In the genomic region with DNA sequence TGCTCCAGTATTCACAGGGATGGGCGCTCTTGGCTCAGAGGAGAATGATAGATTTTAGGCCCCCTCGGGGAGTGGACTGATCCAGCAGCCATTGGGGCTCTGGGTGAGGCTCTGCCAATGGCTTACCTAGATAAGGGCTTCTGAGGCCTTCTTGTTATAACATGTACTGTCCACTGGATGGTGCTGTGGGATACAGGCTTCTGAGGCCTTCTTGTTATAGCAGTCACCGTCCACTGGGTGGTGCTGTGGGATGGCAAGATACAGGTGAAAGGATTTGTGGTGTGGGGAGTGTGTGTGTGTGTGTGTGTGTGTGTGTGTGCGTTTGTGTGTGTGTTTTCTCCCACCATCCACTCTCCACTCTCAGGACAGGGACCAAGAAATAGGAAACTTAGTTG, we compare ENCODE assay signal across 7 mouse cellular contexts.
DNase-seq lines count a peak whose midpoint lies in the region; ATAC-seq and TF ChIP-seq lines count a peak whose summit lies in the region.

No protein-coding gene starts in this region.

- TF ChIP-seq CTCF in gastrocnemius, adult 2 months (IDR thresholded peaks at IDR 0.05) = peak; percentile 96

- H3K9ac ChIP-seq in midbrain, embryonic 12.5 days (replicated peaks) = no peak overlapping the region

- H3K4me2 ChIP-seq in midbrain, embryonic 12.5 days (replicated peaks) = no peak overlapping the region

- no peaks in the 10 kb centered on the region for H3K9me3 ChIP-seq in midbrain, embryonic 12.5 days

- intact Hi-C loops in gastrocnemius, adult 2 months (cut with DNase I) = loop anchor here (1.0 to 5.0 kb wide), 3 partner anchors 19 to 126 kb away; no protein-coding TSS in a partner anchor
- intact Hi-C loops in left cerebral cortex, postnatal 36 days (cut with DNase I) = loop anchor here (1.0 to 2.0 kb wide), 2 partner anchors 111 to 128 kb away; no protein-coding TSS in a partner anchor

- peak; percentile 95 for DNase-seq in adipocyte (ENCODE audit: low spot score)
- DNase-seq in cerebellum, postnatal 25 days = peak; percentile 88 to 90
- DNase-seq in gastrocnemius, adult 2 months = peak; percentile 83
- DNase-seq in left cerebral cortex, postnatal 36 days (ENCODE audit: low spot score in 2 of 2) = peak; percentile 77 to 85
- DNase-seq in skeletal muscle tissue, adult 2 months (ENCODE audit: low read depth, low spot score) = peak; percentile 94

- H3K4me3 ChIP-seq in gastrocnemius, adult 2 months = no peak overlapping the region
- no peak overlapping the region for H3K4me3 ChIP-seq in midbrain, embryonic 12.5 days

- H3K36me3 ChIP-seq in midbrain, embryonic 12.5 days = no peaks in the 10 kb centered on the region

- H3K27ac ChIP-seq in gastrocnemius, adult 2 months = peak overlapping the region; percentile 84
- 0 out of 2 replicates have a peak overlapping the region, but pooled peaks have one; percentile 22 for H3K27ac ChIP-seq in midbrain, embryonic 12.5 days (replicated peaks)

- peak; percentile 87 for ATAC-seq in inflammation-experienced regulatory T-cells, adult 6 months
- ATAC-seq in midbrain, embryonic 12.5 days (ENCODE audit: low FRiP score, low read depth) = peak; percentile 36

- H3K27me3 ChIP-seq in midbrain, embryonic 12.5 days = peaks cover 3% of the 10 kb centered on the region; the same call in 1 of the 2 replicates

- peaks cover 29% of the 10 kb centered on the region for H3K4me1 ChIP-seq in midbrain, embryonic 12.5 days

- 4% methylated on average over 4 of the region's 4 CpGs for WGBS in midbrain, embryonic 12.5 days
